Mouse (Mus musculus) lung, embryonic 16.5 days (tissue): ENCODE measurements around the gene Smad3. TPM values are rescaled to one million over a fixed set of nuclear protein-coding genes. Genes with fewer than 3 reads are reported as not detected.

ENCODE experiments used
- ATAC-seq: fragments of 200-750 bp; cut with Nextera tagmentation; 2 replicates; pipeline ENCODE4 v1.8.0; 2017; ENCODE audit warnings: low read depth, mild to moderate bottlenecking, moderate library complexity
- H3K27ac ChIP-seq: fragments of 300-500 bp; sonication (generic); 2 replicates; pipeline ENCODE4 v1.5.1; 2014; ENCODE audit warnings: mild to moderate bottlenecking, control low read depth, low read length
- H3K27me3 ChIP-seq: fragments of 300-500 bp; sonication (generic); 2 replicates; pipeline ENCODE4 v1.6.1; 2014; ENCODE audit warnings: low read depth, low read length, mixed read lengths; ENCODE audit not compliant: control insufficient read depth, insufficient read depth
- H3K36me3 ChIP-seq: fragments of 300-500 bp; sonication (generic); 2 replicates; pipeline ENCODE4 v1.6.1; 2014; ENCODE audit warnings: low read length; ENCODE audit not compliant: control insufficient read depth, insufficient read depth
- H3K4me1 ChIP-seq: fragments of 300-500 bp; sonication (generic); replicated peaks from 2 replicates; pipeline ENCODE4 v1.6.1; 2014; ENCODE audit warnings: low read length, mixed read lengths; ENCODE audit not compliant: control insufficient read depth, insufficient read depth
- H3K4me2 ChIP-seq: fragments of 300-500 bp; sonication (generic); 2 replicates; pipeline ENCODE4 v1.6.1; 2014; ENCODE audit warnings: low read depth, low read length, control low read depth
- H3K4me3 ChIP-seq: fragments of 300-500 bp; sonication (generic); 2 replicates; pipeline ENCODE4 v1.5.1; 2014; ENCODE audit warnings: mild to moderate bottlenecking, low read length, control low read depth
- H3K9ac ChIP-seq: fragments of 300-500 bp; sonication (generic); 2 replicates; pipeline ENCODE4 v1.6.1; 2014; ENCODE audit warnings: low read length, control low read depth
- H3K9me3 ChIP-seq: fragments of 300-500 bp; sonication (generic); 2 replicates; pipeline ENCODE4 v1.6.1; 2016; ENCODE audit warnings: low read length; ENCODE audit not compliant: control insufficient read depth
- WGBS: fragments of 180-500 bp; shearing (Covaris S2); extraction: QIAGEN DNeasy Blood & Tissue Kit; methylation state at CpG from one replicate; pipeline ENCODE4 v1.1.7; 2014; 5-methylcytosine and 5-hydroxymethylcytosine counted together
- polyA plus RNA-seq: library from polyadenylated mRNA; unstranded; fragments of >200 nt; fragmentation: Nextera tagmentation; extraction: Ambion mirVana; gene quantifications from 2 replicates; pipeline ENCODE4 v1.2.1, GENCODE M21; 2015

Smad3 gene
- polyA plus RNA-seq, 1 experiment from 2014 or later: 18.0 TPM

- no peaks in the 10 kb centered on the region for H3K27me3 ChIP-seq
- peaks cover 35% of the 10 kb centered on the region for H3K4me1 ChIP-seq
- H3K4me3 ChIP-seq: no peak overlapping the region
- H3K9me3 ChIP-seq: no peaks in the 10 kb centered on the region
- H3K9ac ChIP-seq: no peak overlapping the region
- ATAC-seq: no peak
- WGBS: 75% methylated on average over 5 of the region's 5 CpGs
- no peak overlapping the region for H3K27ac ChIP-seq
- no peak overlapping the region for H3K4me2 ChIP-seq
- peaks cover 16% of the 10 kb centered on the region for H3K36me3 ChIP-seq
Measured at GRCm38 (mm10) chr9:63658970-63659371, 98.8 kb downstream of the Smad3 start.

GRCm38 (mm10) chr9:63658436-63658835, 99.4 kb downstream of the Smad3 start:
- no peak overlapping the region for H3K9ac ChIP-seq
- WGBS: 84% methylated on average over 9 of the region's 9 CpGs
- no peak for ATAC-seq
- H3K4me1 ChIP-seq: peaks cover 39% of the 10 kb centered on the region
- H3K27me3 ChIP-seq: no peaks in the 10 kb centered on the region
- H3K36me3 ChIP-seq: peaks cover 16% of the 10 kb centered on the region
- H3K27ac ChIP-seq: no peak overlapping the region
- H3K4me3 ChIP-seq: no peak overlapping the region
- H3K9me3 ChIP-seq: no peaks in the 10 kb centered on the region
- no peak overlapping the region for H3K4me2 ChIP-seq

GRCm38 (mm10) chr9:63657167-63657566, 100.6 kb downstream of the Smad3 start:
- Histone ChIP-seq H3K9me3 (no peaks in the 10 kb centered on the region), H3K36me3 (peaks cover 14% of the 10 kb centered on the region), H3K27ac (peak overlapping the region; percentile 65), H3K27me3 (no peaks in the 10 kb centered on the region), H3K4me3 (no peak overlapping the region), H3K4me1 (peaks cover 36% of the 10 kb centered on the region), H3K9ac (no peak overlapping the region), H3K4me2 (no peak overlapping the region)
- 17% methylated on average over 4 of the region's 4 CpGs for WGBS
- ATAC-seq: peak; percentile 66

- H3K27ac ChIP-seq: no peak overlapping the region
- no peak for ATAC-seq
Measured at GRCm38 (mm10) chr9:63655092-63655491, 102.7 kb downstream of the Smad3 start.

GRCm38 (mm10) chr9:63654575-63654974, 103.2 kb downstream of the Smad3 start:
- WGBS: 79% methylated on average over 8 of the region's 8 CpGs
- Histone ChIP-seq H3K4me1 (peaks cover 51% of the 10 kb centered on the region), H3K27me3 (no peaks in the 10 kb centered on the region), H3K4me3 (no peak overlapping the region), H3K4me2 (no peak overlapping the region), H3K36me3 (peaks cover 10% of the 10 kb centered on the region), H3K27ac (no peak overlapping the region), H3K9ac (no peak overlapping the region), H3K9me3 (no peaks in the 10 kb centered on the region)
- no peak for ATAC-seq

More at GRCm38 (mm10) chr9:63655092-63655491, 102.7 kb downstream of the Smad3 start:
- Histone ChIP-seq H3K4me2 (no peak overlapping the region), H3K9me3 (no peaks in the 10 kb centered on the region), H3K9ac (no peak overlapping the region), H3K4me1 (peaks cover 51% of the 10 kb centered on the region), H3K36me3 (peaks cover 8% of the 10 kb centered on the region), H3K4me3 (no peak overlapping the region), H3K27me3 (no peaks in the 10 kb centered on the region)
- WGBS: 30% methylated on average over 1 of the region's 1 CpGs

- peak; percentile 48 for ATAC-seq
- H3K36me3 ChIP-seq: peaks cover 17% of the 10 kb centered on the region
Measured at GRCm38 (mm10) chr9:63653666-63654065, 104.1 kb downstream of the Smad3 start.

GRCm38 (mm10) chr9:63651594-63651993, 106.2 kb downstream of the Smad3 start:
- 49% methylated on average over 11 of the region's 11 CpGs for WGBS
- peaks cover 20% of the 10 kb centered on the region for H3K36me3 ChIP-seq

More at GRCm38 (mm10) chr9:63653666-63654065, 104.1 kb downstream of the Smad3 start:
- H3K4me2 ChIP-seq: no peak overlapping the region
- H3K27ac ChIP-seq: peak overlapping the region; percentile 69
- H3K9me3 ChIP-seq: no peaks in the 10 kb centered on the region
- no peaks in the 10 kb centered on the region for H3K27me3 ChIP-seq
- 39% methylated on average over 7 of the region's 7 CpGs for WGBS
- H3K9ac ChIP-seq: 0 out of 2 replicates have a peak overlapping the region, but pooled peaks have one; percentile 5
- H3K4me1 ChIP-seq: peaks cover 48% of the 10 kb centered on the region
- no peak overlapping the region for H3K4me3 ChIP-seq

GRCm38 (mm10) chr9:63650905-63651304, 106.9 kb downstream of the Smad3 start:
- no peaks in the 10 kb centered on the region for H3K27me3 ChIP-seq
- H3K4me3 ChIP-seq: no peak overlapping the region
- no peaks in the 10 kb centered on the region for H3K9me3 ChIP-seq
- H3K27ac ChIP-seq: peak overlapping the region; percentile 53
- no peak overlapping the region for H3K4me2 ChIP-seq
- no peak overlapping the region for H3K9ac ChIP-seq
- WGBS: 71% methylated on average over 14 of the region's 14 CpGs
- ATAC-seq: no peak
- H3K4me1 ChIP-seq: peaks cover 35% of the 10 kb centered on the region
- peaks cover 20% of the 10 kb centered on the region for H3K36me3 ChIP-seq

More at GRCm38 (mm10) chr9:63651594-63651993, 106.2 kb downstream of the Smad3 start:
- Histone ChIP-seq H3K9me3 (no peaks in the 10 kb centered on the region), H3K4me2 (no peak overlapping the region), H3K27me3 (no peaks in the 10 kb centered on the region), H3K4me3 (no peak overlapping the region), H3K4me1 (peaks cover 36% of the 10 kb centered on the region), H3K9ac (no peak overlapping the region), H3K27ac (peak overlapping the region; percentile 53)
- peak; percentile 16; the same call in 1 of the 2 replicates for ATAC-seq

- Histone ChIP-seq H3K4me1 (peaks cover 30% of the 10 kb centered on the region), H3K9ac (no peak overlapping the region), H3K4me3 (no peak overlapping the region), H3K36me3 (peaks cover 17% of the 10 kb centered on the region), H3K4me2 (no peak overlapping the region), H3K27ac (no peak overlapping the region), H3K9me3 (no peaks in the 10 kb centered on the region), H3K27me3 (no peaks in the 10 kb centered on the region)
- 80% methylated on average over 8 of the region's 8 CpGs for WGBS
- ATAC-seq: no peak
Measured at GRCm38 (mm10) chr9:63649841-63650545, 107.8 kb downstream of the Smad3 start.
